Mouse (Mus musculus) myocyte (in vitro differentiated cells): ENCODE measurements around the gene Rabgap1l.

ENCODE experiments used
- MAX ChIP-seq: IDR thresholded peaks from one replicate; pipeline ENCODE4 v1.6.1; 2011; ENCODE audit warnings: low read depth, mild to moderate bottlenecking, control low read depth
- POLR2A ChIP-seq: IDR thresholded peaks from one replicate; pipeline ENCODE4 v1.6.1; 2011; ENCODE audit warnings: low read depth, mild to moderate bottlenecking, control low read depth, moderate library complexity; ENCODE audit not compliant: insufficient read length

GRCm38 (mm10) chr1:160251388-160252007 lies 541.5 kb downstream of the Rabgap1l start:
- TF ChIP-seq MAX: no peak
- no peak for TF ChIP-seq POLR2A
